Mouse (Mus musculus): ENCODE measurements at regions not wholly inside any gene's neighbourhood (a gene's known extent, or its start where the extent isn't known, plus 50 kb on each side); places are given as distances from the start of the nearest gene placed in this dataset.

GRCm38 (mm10) chr9:67614068-67614727 lies 54.7 kb upstream of the Tln2 start:
- TF ChIP-seq CTCF (IDR thresholded peaks at IDR 0.05; ENCODE audit: control insufficient read depth, insufficient read depth, low read length) (no peak), POLR2A (IDR thresholded peaks at IDR 0.05; ENCODE audit: borderline replicate concordance, control insufficient read depth, low read depth, low read length) (no peak)

All from bone marrow, adult 2 months (tissue).